Mouse (Mus musculus): ENCODE results near the gene Ptpn21.

DNA sequence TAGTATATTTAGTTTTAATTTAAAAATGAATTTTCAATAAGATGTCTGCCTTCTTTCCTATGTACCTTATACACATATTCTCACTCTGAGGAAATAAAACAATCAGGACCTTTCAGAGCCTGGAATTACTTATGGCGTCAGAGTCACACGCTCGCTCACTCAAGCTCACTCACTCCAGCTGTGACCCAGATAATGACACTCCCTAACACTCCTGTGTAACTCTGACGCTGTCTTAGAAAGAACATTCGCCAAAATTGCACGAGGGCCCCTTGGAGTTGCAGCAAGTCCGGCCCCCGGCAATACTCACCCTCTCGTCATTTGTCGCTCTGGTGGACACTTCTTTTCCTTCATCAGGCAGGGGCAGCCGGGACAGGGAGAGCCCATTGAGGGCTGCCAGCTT lies 54.0 kb downstream of the Ptpn21 start:
- TF ChIP-seq CTCF (IDR thresholded peaks at IDR 0.05; ENCODE audit: borderline replicate concordance, insufficient read depth, low read depth, low read length) (no peak), POLR2A (IDR thresholded peaks at IDR 0.05; ENCODE audit: borderline replicate concordance, insufficient read depth, low read length) (no peak)
